Mouse (Mus musculus) erythroblast, embryonic 14.5 days (primary cell): ENCODE measurements around the gene Hmga2.

ENCODE experiments used
- GATA1 ChIP-seq: IDR thresholded peaks from 2 replicates; pipeline ENCODE4 v1.6.1; 2012; ENCODE audit warnings: low read length, inconsistent platforms, mixed read lengths
- TAL1 ChIP-seq: IDR thresholded peaks from 3 replicates; pipeline ENCODE4 v1.6.1; 2012; ENCODE audit warnings: low read length, inconsistent platforms, mixed read lengths

DNA sequence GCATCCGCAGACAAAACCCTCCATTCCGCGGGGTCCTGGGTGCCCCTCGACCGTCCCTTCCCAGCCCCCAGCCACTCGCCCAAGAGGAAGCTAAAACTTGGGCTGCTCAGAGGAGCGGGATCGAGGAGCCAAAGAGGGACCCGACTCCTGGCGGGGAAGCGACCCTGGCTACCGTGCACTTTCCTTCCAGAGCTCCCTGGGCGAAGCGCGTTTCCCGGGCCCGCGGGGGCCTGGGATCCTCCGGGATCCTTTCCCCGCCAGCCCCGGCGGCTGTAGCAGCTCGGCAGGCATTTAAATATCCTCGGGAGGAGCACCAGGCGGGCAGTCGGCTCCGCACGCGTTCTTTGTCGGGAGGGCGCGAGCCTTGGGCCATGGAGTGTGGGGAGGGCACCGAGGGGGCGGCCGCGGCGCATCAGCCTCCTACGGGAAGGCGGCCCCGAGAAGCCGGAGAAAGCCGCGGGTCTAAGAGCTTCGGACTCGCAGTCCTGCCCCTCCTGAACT lies 1.2 kb downstream of the Hmga2 start:
- TF ChIP-seq TAL1: no peak
- TF ChIP-seq GATA1: no peak
